Mouse (Mus musculus) testis, postnatal 14 days (tissue): ENCODE data around the gene Ebf1.

Experiments
- DNase-seq: peaks from one replicate; pipeline ENCODE4 v3.0.0; 2021; ENCODE audit warnings: low spot score

Gene Ebf1

DNA sequence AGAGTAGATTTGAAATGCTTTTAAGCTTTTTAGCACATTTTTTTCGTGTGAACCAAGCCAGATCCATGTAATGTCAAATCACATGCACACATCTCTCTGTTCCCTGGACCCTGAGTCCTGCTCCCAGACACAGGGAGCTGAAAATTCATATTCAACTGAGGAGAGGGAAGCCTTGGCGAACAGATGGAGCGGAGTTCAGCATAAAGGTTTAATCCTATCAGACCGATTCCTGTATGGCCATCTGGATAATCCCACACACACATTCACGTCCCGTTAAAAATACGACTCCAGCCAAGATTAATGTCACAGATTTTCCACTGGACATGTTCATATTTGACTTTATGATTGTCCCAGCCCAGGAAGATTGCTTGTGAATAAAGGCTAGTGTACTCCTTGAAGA lies 282.8 kb downstream of the Ebf1 start:
- DNase-seq: no peak

DNA sequence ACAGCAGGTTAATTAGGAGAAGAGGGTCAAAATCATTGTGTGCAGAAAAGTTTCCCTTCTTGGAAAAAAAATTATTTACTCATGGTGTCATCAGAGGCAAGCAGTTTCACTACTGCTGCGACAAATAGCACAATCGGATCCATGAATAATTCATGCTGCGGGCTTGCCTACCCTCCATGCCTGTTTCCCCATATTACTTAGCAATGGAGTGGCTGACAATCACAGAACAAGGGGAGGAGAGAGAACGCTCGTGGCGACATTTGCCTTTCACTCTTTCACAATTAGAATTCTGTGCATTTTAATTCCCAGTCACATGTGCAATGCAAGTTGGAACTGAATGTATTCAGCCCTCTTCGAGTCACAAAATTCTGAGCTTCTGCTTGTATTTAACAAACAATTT lies 283.4 kb downstream of the Ebf1 start:
- no peak for DNase-seq

DNA sequence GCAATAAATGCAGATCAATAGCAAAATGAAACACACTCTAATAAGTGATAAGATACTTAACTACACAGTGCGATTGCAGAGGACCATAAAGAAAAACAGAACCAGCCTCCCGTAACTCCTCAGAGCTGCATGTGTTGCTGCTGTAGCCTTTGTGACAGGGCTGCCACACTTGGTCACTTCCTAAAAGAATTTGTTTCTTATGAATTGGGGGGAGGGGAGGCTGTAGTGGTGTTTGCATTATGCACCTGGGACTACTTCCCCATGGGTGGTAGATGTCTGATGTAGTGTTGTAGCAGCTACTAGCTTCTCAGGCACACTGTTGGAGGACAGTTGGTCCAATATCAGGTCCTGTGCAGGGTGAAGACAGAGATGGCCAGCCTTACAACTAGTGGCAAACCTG lies 284.6 kb downstream of the Ebf1 start:
- DNase-seq: no peak

DNA sequence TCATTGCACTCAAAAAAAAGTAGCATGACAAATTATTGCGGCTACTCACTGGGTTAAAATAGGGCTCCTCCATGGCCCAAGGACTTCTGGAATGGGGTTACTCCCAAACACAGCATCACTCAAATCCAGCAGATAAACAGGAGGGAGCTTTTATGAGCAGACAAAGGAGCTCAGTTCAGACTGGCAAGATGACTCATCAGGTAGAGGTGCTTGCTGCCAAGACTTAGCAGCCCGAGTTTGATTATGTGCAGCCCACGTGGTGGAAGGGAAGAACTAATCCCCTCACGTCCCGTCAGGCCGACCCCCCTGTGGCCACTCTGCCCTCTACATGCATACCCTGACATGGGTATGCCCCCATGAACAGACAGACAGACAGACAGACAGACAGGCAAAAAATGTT lies 285.0 kb downstream of the Ebf1 start:
- DNase-seq: no peak

DNA sequence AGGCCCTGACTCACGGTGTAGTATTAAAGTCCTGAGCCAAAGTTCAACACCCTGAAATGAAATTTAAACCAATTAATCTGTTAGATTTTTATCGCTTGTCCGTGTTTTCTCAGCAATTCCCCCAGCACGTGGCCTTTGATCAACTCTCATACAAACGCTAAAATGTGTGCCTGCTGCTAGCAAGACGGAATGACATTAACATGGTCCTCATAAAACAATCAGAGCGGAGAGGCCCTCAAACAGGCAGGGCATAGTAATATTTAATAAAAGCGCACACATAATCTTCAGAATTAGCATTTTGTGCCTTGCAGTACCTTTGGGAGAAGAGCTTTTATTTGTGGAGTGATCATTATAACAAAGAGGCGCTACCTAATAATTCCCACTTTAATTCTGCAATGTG lies 287.0 kb downstream of the Ebf1 start:
- DNase-seq: no peak

DNA sequence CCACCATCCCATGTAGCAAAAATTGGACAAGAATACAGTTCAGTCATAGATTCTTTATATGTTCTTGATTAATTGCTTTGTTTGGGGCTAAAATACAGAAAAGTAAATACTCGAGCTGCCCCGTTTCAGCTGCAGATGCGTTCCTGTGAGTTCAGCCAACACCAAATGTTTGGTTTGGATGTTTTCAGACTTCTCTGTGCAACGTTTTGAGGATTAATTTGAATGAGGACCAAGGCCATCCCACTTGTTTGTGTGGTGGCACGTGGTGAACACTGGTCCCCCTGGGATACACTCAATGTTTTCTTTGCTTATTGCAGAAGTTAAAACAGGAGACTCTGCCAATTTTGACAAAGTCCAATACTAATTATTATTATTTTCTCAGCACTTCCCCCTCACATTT lies 289.3 kb downstream of the Ebf1 start:
- DNase-seq: peak; percentile 24

DNA sequence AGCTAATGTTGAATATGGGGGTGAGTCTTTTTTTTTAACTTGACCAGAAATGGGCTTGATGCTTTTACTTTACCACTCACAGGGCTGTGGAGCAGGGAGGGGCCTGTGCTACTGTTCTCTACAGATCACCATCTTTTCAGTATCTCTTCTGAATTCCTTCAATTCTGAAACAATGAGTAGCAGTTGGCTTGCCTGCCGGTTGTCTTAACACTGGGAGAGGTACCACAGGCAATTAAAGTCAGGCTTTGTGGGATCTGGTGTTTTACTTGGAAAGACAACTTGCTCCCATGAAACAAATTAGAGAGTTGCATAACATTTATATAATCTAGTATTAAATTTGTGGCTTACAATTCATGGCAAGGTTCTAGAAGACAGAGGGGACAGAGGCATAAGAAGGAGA lies 294.6 kb downstream of the Ebf1 start:
- DNase-seq: no peak

DNA sequence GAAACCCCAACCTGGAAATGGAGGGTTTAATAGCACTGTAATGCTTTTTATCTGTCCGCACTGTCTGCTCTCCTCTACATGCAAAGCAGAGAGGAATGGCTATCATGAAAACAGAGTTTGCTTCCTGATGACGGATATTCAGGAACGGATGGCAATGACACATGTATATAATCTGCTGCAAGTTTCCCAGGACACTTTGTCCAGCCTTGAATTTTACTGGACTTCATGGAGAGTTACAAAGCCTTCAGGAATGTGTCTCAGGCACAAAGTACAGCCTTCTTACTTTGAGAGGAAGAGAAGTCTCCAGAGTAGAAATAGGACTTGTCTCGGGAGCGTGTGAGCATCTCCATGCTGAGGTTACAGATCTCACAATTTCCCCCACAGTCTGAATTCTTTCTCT lies 296.7 kb downstream of the Ebf1 start:
- DNase-seq: no peak

DNA sequence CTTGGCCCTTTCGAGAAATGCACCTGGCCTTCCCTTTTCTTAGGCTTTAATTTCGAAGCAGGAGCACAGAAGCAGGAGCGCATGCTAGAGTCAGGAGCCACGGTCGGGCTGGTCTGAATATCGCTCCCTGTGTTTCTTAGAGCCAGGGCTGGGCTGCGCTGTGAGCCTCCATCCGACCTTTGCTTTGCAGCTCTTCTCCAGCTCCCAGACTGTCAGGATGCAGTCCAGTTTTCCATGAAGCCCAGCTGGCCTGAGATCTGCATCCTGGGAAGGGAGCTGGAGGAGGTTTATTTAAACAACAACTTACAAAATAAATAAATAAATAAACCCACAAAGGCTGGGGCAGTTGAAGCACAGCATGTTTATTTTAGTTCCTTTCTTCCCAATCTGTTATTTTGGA lies 299.9 kb downstream of the Ebf1 start:
- no peak for DNase-seq

DNA sequence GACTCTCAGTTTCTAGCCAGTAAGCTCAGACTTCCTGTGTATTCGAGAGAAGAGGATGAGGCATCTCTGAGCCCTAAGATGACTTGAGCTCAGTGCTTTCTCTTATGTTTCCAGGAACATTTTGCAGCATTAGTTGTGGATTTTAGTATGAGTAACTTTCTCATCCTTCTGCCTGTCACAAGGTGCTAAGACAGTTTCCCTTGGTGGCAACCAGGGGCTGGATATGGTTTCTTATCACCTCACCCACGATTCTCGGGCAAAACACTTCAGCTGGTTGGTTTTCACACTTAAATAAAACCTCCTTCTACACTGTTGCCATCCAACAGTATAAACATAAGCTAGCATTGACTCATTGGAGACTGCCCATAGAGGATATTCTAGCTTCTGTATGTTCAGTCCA lies 306.0 kb downstream of the Ebf1 start:
- no peak for DNase-seq

DNA sequence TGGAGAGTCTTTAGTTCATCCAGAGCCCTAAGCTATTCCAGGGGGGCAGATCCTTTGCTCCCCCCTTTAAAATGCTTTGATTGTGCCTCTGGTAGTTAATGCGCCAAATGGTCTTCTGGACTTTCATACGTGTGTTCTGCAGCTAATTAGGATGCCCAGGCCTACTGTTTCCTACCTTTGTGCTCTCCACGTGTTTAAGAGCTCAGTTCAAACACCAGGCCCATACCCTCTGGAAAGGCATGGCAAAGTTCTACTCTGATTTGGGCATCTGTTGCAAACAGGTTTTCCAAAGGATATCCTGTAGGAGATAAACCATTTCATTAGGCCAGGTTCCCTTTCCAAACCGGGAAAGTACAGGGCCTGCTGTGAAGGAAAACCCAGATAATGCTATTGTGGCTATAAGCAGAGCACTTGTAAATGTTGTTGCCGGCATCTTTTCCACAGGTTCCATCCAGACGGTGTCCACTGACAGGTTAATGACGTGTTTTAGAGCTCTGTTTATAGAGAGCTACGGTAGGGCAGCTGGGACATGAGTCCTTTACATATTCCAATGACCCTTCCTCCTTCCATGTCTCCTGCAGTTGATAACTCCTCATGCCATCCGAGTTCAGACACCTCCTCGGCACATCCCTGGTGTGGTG lies 306.9 kb downstream of the Ebf1 start:
- DNase-seq: no peak

DNA sequence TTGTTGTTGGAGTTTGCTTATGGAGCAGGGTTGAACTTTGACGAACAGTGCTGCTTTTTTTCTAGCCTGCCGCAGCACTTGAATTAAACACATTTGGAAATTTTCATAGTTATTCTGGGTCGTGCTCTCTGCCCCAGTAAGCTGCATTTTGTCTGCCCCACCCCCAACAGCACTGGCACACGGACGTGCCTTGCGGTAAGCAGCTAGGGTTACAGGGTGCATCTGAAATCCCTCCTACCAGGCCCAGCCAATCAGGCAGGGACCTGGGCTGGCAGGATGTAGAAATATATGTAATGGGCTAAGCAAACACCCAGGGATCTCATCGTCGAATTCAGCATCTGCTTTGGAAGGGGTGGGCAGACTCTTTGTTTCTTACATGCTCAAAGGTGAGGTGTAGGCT lies 307.8 kb downstream of the Ebf1 start:
- no peak for DNase-seq

DNA sequence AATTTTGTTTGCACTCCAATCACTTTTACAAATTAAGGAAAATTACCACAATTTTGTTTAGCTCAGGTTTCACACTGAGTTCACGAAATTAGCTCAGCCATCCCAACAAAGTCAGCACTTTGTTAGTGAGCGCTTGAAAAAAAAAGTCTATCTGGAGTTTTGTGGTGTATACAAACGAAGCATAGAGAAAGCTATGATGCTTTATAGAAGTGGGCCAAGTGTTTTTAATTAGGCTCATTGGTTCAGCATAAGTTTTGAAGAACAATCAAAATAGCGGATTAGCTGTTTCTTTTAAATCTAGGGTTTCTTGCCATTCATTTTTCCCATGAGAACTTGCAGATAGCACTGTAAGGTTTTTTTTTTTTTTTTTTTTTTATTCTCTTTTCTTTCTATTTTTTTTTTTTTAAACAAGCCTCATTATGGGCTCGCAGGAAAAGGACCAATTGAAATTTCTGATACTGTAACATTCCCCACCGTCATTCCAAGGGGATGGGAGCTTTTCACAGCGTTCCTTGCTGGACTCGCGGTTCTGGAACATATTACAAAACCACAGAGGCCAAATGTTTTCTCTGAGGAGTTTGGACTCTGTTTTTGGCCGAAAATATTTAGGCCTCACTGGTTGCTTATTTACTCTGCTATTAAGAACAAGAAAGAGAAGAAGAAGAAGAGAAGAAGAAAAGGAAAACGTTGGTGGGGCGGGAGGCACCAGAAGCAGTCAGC lies 308.8 kb downstream of the Ebf1 start:
- peak; percentile 12 for DNase-seq

DNA sequence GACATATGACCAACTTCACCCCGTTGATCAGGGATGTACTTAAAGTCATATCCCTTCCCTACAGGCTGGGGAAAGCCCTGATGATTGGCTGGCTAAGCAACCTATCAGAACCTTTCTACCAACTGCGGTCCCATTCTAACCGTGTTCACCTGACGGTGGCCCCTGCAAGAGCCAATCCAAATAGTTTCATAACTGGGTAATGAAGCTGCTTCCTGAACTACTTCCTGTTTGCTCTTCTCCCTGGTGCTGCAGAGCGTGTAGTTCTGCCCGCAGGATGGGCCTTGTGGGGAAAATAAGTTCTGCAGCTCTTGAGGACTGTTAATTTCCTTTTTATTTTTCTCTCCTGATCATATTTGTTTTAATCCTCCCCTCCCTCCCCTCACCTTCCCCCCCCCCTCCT lies 311.3 kb downstream of the Ebf1 start:
- peak; percentile 44 for DNase-seq

DNA sequence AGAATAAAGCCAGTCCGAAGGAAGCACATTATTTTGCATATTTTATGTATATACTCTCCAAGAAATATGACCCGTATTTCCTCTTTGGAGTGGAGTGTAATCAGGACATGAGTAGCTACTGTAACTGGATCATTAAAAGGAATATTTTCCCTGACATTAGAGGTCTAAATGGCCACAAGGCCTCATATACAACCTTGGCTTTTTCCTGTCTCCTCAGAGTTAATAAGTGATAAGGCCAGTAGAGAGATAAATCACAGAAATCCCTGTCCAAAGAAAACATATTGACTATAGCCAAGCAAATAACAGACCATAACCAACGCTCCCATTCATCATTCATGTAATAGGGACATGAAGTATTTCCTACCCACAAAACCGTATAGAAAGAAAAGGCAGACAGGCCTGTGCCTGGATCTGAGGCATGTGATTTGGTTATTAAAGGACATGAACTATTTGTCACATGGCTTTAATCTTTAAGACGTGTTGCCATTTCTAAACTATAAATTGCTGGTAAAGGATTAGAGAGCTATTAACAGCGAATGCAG lies 315.9 kb downstream of the Ebf1 start:
- no peak for DNase-seq

DNA sequence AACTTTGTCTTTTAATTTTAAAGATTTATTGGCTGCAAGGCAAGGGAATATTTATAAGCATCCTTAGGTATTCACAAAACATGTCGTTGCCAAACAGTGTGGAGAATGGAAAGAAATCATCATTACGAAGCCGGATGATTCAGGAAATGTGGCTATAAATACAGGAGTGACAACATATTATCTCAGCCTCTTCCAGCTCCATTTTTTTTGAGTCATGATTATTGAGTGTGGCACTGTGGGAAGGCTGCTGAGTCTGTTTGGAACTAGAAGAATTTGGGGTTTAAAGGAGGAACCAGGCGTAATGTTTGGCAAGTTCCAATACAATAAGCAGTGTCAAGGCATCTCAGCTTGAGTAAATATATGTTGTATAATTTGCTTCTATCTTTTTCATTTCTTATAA lies 326.7 kb downstream of the Ebf1 start:
- DNase-seq: no peak

DNA sequence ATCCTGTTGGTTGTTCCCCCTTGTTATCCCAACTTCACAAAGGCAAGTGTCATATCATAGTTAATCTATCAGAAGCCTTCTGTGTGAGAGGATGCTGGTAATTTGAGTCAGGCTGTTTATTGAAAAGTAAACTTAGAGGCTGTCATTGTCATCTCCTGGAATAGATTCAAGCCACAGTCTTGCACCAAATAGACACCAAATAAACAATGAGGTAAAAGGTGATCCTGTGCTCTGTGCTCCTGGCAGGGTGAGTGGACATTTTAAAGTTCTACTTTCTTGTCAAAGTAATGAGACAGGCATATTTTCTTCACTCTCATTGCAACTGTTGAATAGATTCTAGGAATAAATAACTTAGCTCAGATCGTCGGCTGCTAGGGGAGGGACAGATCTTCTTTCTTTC lies 327.3 kb downstream of the Ebf1 start:
- no peak for DNase-seq

DNA sequence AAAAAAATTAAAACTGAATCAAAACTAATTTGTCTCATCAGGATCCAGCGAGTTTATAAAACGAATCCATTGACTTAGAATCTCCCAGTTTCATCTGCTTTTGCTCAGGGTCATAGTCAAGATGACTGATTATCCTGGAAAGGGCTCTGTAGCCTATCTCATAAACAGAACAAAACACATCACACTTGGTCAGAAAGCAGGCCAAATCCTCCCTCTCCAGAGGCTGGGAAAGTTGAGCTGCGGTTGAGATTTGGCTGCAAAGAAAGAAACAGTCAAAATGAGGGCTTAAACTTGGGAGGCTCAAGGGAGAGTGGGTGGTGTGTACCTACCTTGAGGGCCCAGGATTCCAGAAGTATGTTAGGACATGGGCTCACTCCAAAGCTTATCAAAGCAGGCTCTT lies 329.5 kb downstream of the Ebf1 start:
- no peak for DNase-seq

DNA sequence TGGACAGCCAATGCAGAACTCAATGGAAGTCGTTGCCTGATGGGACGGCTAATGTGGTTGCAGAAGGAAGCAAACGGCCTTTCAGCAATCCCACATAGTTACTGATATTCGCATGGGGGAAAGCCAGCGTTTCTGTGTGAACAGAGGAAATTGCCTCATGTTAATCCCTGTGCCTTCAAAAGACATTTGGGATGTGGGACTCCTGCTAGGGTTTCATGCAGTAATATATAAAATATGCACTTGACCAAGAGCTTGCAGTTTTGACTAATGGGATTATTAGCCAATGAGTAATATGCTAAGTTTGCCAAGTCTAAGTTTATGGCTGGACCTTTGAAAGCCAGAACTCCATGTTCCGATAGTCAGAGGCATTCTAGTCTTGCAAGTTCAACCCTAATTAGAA lies 331.4 kb downstream of the Ebf1 start:
- DNase-seq: no peak

DNA sequence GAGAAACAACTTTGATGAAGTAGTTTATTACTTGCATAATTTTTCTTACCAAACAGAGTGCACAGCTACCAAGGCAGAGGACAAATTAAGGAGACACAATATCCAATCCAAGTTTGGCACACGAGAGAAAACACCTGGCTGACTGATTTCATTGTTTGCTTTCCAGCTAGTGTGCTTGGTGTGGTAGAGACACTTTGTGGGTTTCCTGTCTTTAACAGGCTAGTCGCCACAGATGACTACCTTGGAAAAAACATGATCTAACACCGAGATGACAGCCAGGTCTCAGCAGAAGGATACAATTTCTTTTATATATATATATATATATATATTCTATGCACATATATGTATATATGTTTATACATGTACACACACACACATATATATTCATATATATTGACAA lies 332.0 kb downstream of the Ebf1 start:
- no peak for DNase-seq

DNA sequence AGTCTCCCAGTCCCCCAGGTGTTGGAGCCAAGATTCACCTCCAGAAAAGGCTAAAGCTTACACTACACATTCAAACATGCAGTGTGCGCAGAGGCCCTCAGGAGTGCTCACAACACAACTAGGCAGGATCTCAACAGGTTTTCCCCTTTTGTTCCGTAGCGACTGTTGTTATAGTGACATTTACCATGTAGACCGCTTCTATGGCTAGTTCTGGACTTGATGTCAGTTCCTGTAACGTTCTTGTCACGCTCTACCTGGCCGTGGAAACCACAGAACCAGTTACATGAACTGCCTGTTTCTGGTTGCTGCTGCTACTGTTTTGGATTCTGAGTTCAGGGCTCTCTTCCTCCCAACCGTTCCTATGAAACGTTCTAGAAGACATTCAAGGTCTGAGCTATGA lies 333.2 kb downstream of the Ebf1 start:
- no peak for DNase-seq

DNA sequence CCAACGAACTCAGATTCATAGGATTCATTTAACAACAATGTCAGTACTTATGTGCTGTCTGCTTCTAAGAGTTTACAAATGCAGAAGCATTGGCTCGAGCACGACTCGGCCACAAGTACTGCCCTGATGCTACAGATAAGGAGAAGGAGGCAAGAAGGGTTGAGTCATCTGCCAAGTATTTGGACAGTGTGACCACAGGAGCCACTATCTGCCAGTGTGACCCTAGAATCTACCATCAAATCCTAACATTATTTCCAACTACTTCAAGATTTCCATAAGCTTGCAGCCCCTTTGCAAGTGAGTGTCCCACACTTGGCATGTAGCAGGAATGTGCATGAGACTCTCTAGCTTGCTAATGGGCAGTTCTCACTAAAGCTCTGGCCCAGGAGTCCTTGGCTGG lies 334.4 kb downstream of the Ebf1 start:
- DNase-seq: no peak

DNA sequence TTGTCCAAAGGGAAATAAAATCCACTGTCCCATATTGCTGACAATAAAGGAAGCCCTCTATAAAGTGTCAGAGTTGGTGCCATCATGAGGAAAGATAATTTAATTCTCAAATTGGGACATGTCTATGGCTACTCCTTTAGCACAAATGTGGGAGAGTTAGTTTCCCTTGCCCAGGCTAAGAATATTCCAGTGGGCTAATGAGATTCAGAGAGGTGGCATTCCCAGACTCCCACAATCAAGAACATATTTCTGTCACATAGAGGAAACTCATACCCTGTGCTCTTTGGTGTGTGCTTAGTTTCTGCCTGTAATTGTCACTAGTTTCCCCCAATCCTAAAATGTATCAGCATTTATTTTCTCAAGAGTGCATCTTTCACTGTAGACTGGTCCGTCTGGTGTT lies 336.2 kb downstream of the Ebf1 start:
- DNase-seq: no peak

DNA sequence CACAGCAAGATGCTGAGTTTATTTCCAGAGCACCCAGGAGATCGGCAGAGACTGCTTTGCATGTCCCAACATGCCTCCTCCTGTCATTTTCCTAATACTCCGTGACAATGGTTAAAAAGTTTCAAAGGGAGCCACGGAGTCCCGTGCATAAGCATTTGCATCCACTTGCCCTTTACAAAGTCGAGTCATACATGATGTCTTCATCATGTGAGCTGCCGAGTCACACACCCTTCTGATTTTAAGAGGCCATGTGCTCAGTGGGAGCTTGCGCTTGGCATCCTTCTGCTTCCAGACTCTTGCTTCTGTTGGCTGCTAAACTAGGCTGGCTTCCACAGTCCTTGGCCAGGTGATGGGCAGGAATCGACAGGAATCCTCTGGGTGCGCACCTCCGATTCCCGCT lies 336.7 kb downstream of the Ebf1 start:
- DNase-seq: no peak
